Mouse (Mus musculus): ENCODE measurements around the gene Grin2b.
"Not testable (repeated sequence)": the region's sequence is repeated elsewhere in the genome, so short reads cannot be mapped to it uniquely, and the experiment has no call there.

Grin2b gene

GRCm38 (mm10) chr6:135854173-135854591 lies 319.1 kb downstream of the Grin2b start:
- in situ Hi-C loops (cut with MboI; ENCODE audit: low pct_unique_long_range_greater_than_20kb in 1 of 2, low sequenced_read_pairs in 2 of 2, unreplicated experiment in 1 of 2): loop anchor here in 1 of 2 experiments (25.0 kb wide), 1 partner anchor 417 kb away; no protein-coding TSS in a partner anchor

GRCm38 (mm10) chr6:135843755-135844154 lies 329.6 kb downstream of the Grin2b start:
- in situ Hi-C loops (cut with MboI; ENCODE audit: low pct_unique_long_range_greater_than_20kb in 1 of 2, low sequenced_read_pairs in 2 of 2, unreplicated experiment in 1 of 2): no loop called here

GRCm38 (mm10) chr6:135836353-135836752 lies 337.0 kb downstream of the Grin2b start:
- in situ Hi-C loops (cut with MboI; ENCODE audit: low pct_unique_long_range_greater_than_20kb in 1 of 2, low sequenced_read_pairs in 2 of 2, unreplicated experiment in 1 of 2): no loop called here

- in situ Hi-C loops (cut with MboI; ENCODE audit: low pct_unique_long_range_greater_than_20kb in 1 of 2, low sequenced_read_pairs in 2 of 2, unreplicated experiment in 1 of 2): no loop called here
Measured at GRCm38 (mm10) chr6:135833542-135833941, 339.8 kb downstream of the Grin2b start.

- in situ Hi-C loops (cut with MboI; ENCODE audit: low pct_unique_long_range_greater_than_20kb in 1 of 2, low sequenced_read_pairs in 2 of 2, unreplicated experiment in 1 of 2): no loop called here
Measured at GRCm38 (mm10) chr6:135832041-135832440, 341.3 kb downstream of the Grin2b start.

- in situ Hi-C loops (cut with MboI; ENCODE audit: low pct_unique_long_range_greater_than_20kb in 1 of 2, low sequenced_read_pairs in 2 of 2, unreplicated experiment in 1 of 2): no loop called here
Measured at GRCm38 (mm10) chr6:135831032-135831431, 342.3 kb downstream of the Grin2b start.

- in situ Hi-C loops (cut with MboI; ENCODE audit: low pct_unique_long_range_greater_than_20kb in 1 of 2, low sequenced_read_pairs in 2 of 2, unreplicated experiment in 1 of 2): no loop called here
Measured at GRCm38 (mm10) chr6:135829458-135829857, 343.9 kb downstream of the Grin2b start.

GRCm38 (mm10) chr6:135828976-135829375 lies 344.3 kb downstream of the Grin2b start:
- in situ Hi-C loops (cut with MboI; ENCODE audit: low pct_unique_long_range_greater_than_20kb in 1 of 2, low sequenced_read_pairs in 2 of 2, unreplicated experiment in 1 of 2): no loop called here

- in situ Hi-C loops (cut with MboI; ENCODE audit: low pct_unique_long_range_greater_than_20kb in 1 of 2, low sequenced_read_pairs in 2 of 2, unreplicated experiment in 1 of 2): no loop called here
Measured at GRCm38 (mm10) chr6:135827942-135828341, 345.4 kb downstream of the Grin2b start.

- in situ Hi-C loops (cut with MboI; ENCODE audit: low pct_unique_long_range_greater_than_20kb in 1 of 2, low sequenced_read_pairs in 2 of 2, unreplicated experiment in 1 of 2): no loop called here
Measured at GRCm38 (mm10) chr6:135827317-135827716, 346.0 kb downstream of the Grin2b start.

- in situ Hi-C loops (cut with MboI; ENCODE audit: low pct_unique_long_range_greater_than_20kb in 1 of 2, low sequenced_read_pairs in 2 of 2, unreplicated experiment in 1 of 2): not testable (repeated sequence)
Measured at GRCm38 (mm10) chr6:135826776-135827175, 346.5 kb downstream of the Grin2b start.

GRCm38 (mm10) chr6:135817391-135817790 lies 355.9 kb downstream of the Grin2b start:
- in situ Hi-C loops (cut with MboI; ENCODE audit: low pct_unique_long_range_greater_than_20kb in 1 of 2, low sequenced_read_pairs in 2 of 2, unreplicated experiment in 1 of 2): no loop called here

GRCm38 (mm10) chr6:135813755-135814154 lies 359.6 kb downstream of the Grin2b start:
- in situ Hi-C loops (cut with MboI; ENCODE audit: low pct_unique_long_range_greater_than_20kb in 1 of 2, low sequenced_read_pairs in 2 of 2, unreplicated experiment in 1 of 2): no loop called here

GRCm38 (mm10) chr6:135805436-135805835 lies 367.9 kb downstream of the Grin2b start:
- in situ Hi-C loops (cut with MboI; ENCODE audit: low pct_unique_long_range_greater_than_20kb in 1 of 2, low sequenced_read_pairs in 2 of 2, unreplicated experiment in 1 of 2): no loop called here

GRCm38 (mm10) chr6:135799949-135800348 lies 373.4 kb downstream of the Grin2b start:
- in situ Hi-C loops (cut with MboI; ENCODE audit: low pct_unique_long_range_greater_than_20kb in 1 of 2, low sequenced_read_pairs in 2 of 2, unreplicated experiment in 1 of 2): no loop called here

- in situ Hi-C loops (cut with MboI; ENCODE audit: low pct_unique_long_range_greater_than_20kb in 1 of 2, low sequenced_read_pairs in 2 of 2, unreplicated experiment in 1 of 2): no loop called here
Measured at GRCm38 (mm10) chr6:135798202-135798992, 374.9 kb downstream of the Grin2b start.

GRCm38 (mm10) chr6:135797371-135798033 lies 375.8 kb downstream of the Grin2b start:
- in situ Hi-C loops (cut with MboI; ENCODE audit: low pct_unique_long_range_greater_than_20kb in 1 of 2, low sequenced_read_pairs in 2 of 2, unreplicated experiment in 1 of 2): no loop called here

- in situ Hi-C loops (cut with MboI; ENCODE audit: low pct_unique_long_range_greater_than_20kb in 1 of 2, low sequenced_read_pairs in 2 of 2, unreplicated experiment in 1 of 2): no loop called here
Measured at GRCm38 (mm10) chr6:135796911-135797310, 376.4 kb downstream of the Grin2b start.

- in situ Hi-C loops (cut with MboI; ENCODE audit: low pct_unique_long_range_greater_than_20kb in 1 of 2, low sequenced_read_pairs in 2 of 2, unreplicated experiment in 1 of 2): no loop called here
Measured at GRCm38 (mm10) chr6:135791412-135791811, 381.9 kb downstream of the Grin2b start.
